Mouse (Mus musculus) kidney, postnatal 0 days (tissue): ENCODE results near the gene Pias4. TPM values are rescaled to one million over a fixed set of nuclear protein-coding genes. Genes with fewer than 3 reads are reported as not detected.
"Not testable (repeated sequence)": the region's sequence is repeated elsewhere in the genome, so short reads cannot be mapped to it uniquely, and the experiment has no call there.

Experiments
- ATAC-seq: fragments of 200-750 bp; cut with Nextera tagmentation; replicated peaks from 2 replicates; pipeline ENCODE4 v1.8.0; 2017; ENCODE audit warnings: low read depth, moderate number of reproducible peaks, moderate TSS enrichment, moderate library complexity; ENCODE audit not compliant: low FRiP score
- DNase-seq: peaks from one replicate; pipeline ENCODE4 v3.0.0-alpha.2; 2016; ENCODE audit warnings: low spot score
- H3K27ac ChIP-seq: fragments of 300-500 bp; sonication (generic); 2 replicates; pipeline ENCODE4 v1.5.1; 2014; ENCODE audit warnings: mild to moderate bottlenecking
- H3K27me3 ChIP-seq: fragments of 300-500 bp; sonication (generic); 2 replicates; pipeline ENCODE4 v1.6.1; 2014; ENCODE audit warnings: low read length, mixed read lengths; ENCODE audit not compliant: insufficient read depth
- H3K36me3 ChIP-seq: fragments of 300-500 bp; sonication (generic); 2 replicates; pipeline ENCODE4 v1.6.1; 2014; ENCODE audit warnings: low read length, mixed read lengths; ENCODE audit not compliant: insufficient read depth
- H3K4me1 ChIP-seq: fragments of 300-500 bp; sonication (generic); replicated peaks from 2 replicates; pipeline ENCODE4 v1.6.1; 2014; ENCODE audit warnings: antibody characterized with exemption, low read length, mixed read lengths; ENCODE audit not compliant: insufficient read depth
- H3K4me2 ChIP-seq: fragments of 300-500 bp; sonication (generic); 2 replicates; pipeline ENCODE4 v1.6.1; 2014; ENCODE audit warnings: mild to moderate bottlenecking, low read length, moderate library complexity, mixed read lengths
- H3K4me3 ChIP-seq: fragments of 300-500 bp; sonication (generic); replicated peaks from 2 replicates; pipeline ENCODE4 v1.5.1; 2014; ENCODE audit warnings: low read depth, low read length
- H3K9ac ChIP-seq: fragments of 300-500 bp; sonication (generic); 2 replicates; pipeline ENCODE4 v1.6.1; 2014; ENCODE audit warnings: low read depth, low read length
- H3K9me3 ChIP-seq: fragments of 300-500 bp; sonication (generic); replicated peaks from 2 replicates; pipeline ENCODE4 v1.6.1; 2016; ENCODE audit warnings: low read length, inconsistent platforms, mixed read lengths
- CTCF ChIP-seq: IDR thresholded peaks from 2 replicates; pipeline ENCODE4 v1.5.1; 2016; ENCODE audit warnings: antibody characterized with exemption, low read depth, mild to moderate bottlenecking, moderate library complexity
- WGBS: fragments of 180-500 bp; shearing (Covaris S2); extraction: QIAGEN DNeasy Blood & Tissue Kit; methylation state at CpG from one replicate; pipeline ENCODE4 v1.1.7; 2014; 5-methylcytosine and 5-hydroxymethylcytosine counted together
- polyA plus RNA-seq: library from polyadenylated mRNA; unstranded; fragments of >200 nt; fragmentation: Nextera tagmentation; extraction: Ambion mirVana; gene quantifications from 2 replicates; pipeline ENCODE4 v1.2.1, GENCODE M21; 2015

Pias4 gene
- polyA plus RNA-seq, 1 experiment from 2014 or later, result 28.4 TPM

GRCm38 (mm10) chr10:81175936-81176465 lies 8.3 kb upstream of the Pias4 start:
- peak overlapping the region; percentile 85 for H3K27ac ChIP-seq
- peak overlapping the region; percentile 92 for H3K4me3 ChIP-seq
- under 1% methylated on average over 13 of the region's 13 CpGs for WGBS
- TF ChIP-seq CTCF, result no peak
- ATAC-seq (peak; percentile 15), DNase-seq (peak; percentile 91)
- no peaks in the 10 kb centered on the region for H3K27me3 ChIP-seq
- peak overlapping the region; percentile 31 for H3K4me2 ChIP-seq
- H3K4me1 ChIP-seq, result peaks cover 8% of the 10 kb centered on the region; the same call in 1 of the 2 replicates
- H3K9ac ChIP-seq, result no peak overlapping the region
- no peaks in the 10 kb centered on the region for H3K9me3 ChIP-seq
- peaks cover 32% of the 10 kb centered on the region for H3K36me3 ChIP-seq

GRCm38 (mm10) chr10:81175345-81175701 lies 7.6 kb upstream of the Pias4 start:
- H3K9ac ChIP-seq, H3K9me3 ChIP-seq, H3K4me1 ChIP-seq, H3K27me3 ChIP-seq, ATAC-seq, DNase-seq, H3K4me3 ChIP-seq: not testable (repeated sequence)
- peaks cover 25% of the 10 kb centered on the region for H3K36me3 ChIP-seq
- H3K27ac ChIP-seq, result peak overlapping the region; percentile 85
- H3K4me2 ChIP-seq, result peak overlapping the region; percentile 63; the same call in 1 of the 2 replicates
- 10% methylated on average over 4 of the region's 4 CpGs for WGBS

- H3K4me3 ChIP-seq, result peak overlapping the region; percentile 21
- H3K9ac ChIP-seq, result 0 out of 2 replicates have a peak overlapping the region, but pooled peaks have one; percentile 20
- peaks cover 8% of the 10 kb centered on the region; the same call in 1 of the 2 replicates for H3K4me1 ChIP-seq
- H3K4me2 ChIP-seq, result peak overlapping the region; percentile 63
- DNase-seq, result peak; percentile 90
- no peaks in the 10 kb centered on the region for H3K27me3 ChIP-seq
- H3K9me3 ChIP-seq, result no peaks in the 10 kb centered on the region
- TF ChIP-seq CTCF, result peak; percentile 89
- H3K36me3 ChIP-seq, result peaks cover 20% of the 10 kb centered on the region
- ATAC-seq, result peak; percentile 18; the same call in 1 of the 2 replicates
- H3K27ac ChIP-seq, result peak overlapping the region; percentile 85; the same call in 1 of the 2 replicates
- WGBS, result 4% methylated on average over 29 of the region's 29 CpGs
Measured at GRCm38 (mm10) chr10:81174617-81175344, 7.1 kb upstream of the Pias4 start.

- Histone ChIP-seq H3K4me1 (peaks cover 6% of the 10 kb centered on the region; the same call in 1 of the 2 replicates), H3K4me3 (no peak overlapping the region), H3K36me3 (0 out of 2 replicates have a peak, but pooled peaks cover 4% of the 10 kb centered on the region), H3K9ac (peak overlapping the region; percentile 3; the same call in 1 of the 2 replicates), H3K9me3 (no peaks in the 10 kb centered on the region), H3K27ac (peak overlapping the region; percentile 47; the same call in 1 of the 2 replicates), H3K4me2 (peak overlapping the region; percentile 5; the same call in 1 of the 2 replicates), H3K27me3 (no peaks in the 10 kb centered on the region)
- peak; percentile 90 for TF ChIP-seq CTCF
- DNase-seq (peak; percentile 92), ATAC-seq (0 out of 2 replicates have a peak, but pooled peaks have one; percentile 1)
- WGBS, result 7% methylated on average over 21 of the region's 21 CpGs
Measured at GRCm38 (mm10) chr10:81173132-81173531, 5.4 kb upstream of the Pias4 start.

GRCm38 (mm10) chr10:81169411-81169900 lies 1.7 kb upstream of the Pias4 start:
- H3K9me3 ChIP-seq, H3K27me3 ChIP-seq, H3K36me3 ChIP-seq, H3K4me1 ChIP-seq, H3K4me3 ChIP-seq: not testable (repeated sequence)
- WGBS, result 24% methylated on average over 9 of the region's 14 CpGs
- ATAC-seq (peak; percentile 58), DNase-seq (peak; percentile 60)
- Histone ChIP-seq H3K9ac (0 out of 2 replicates have a peak overlapping the region, but pooled peaks have one; percentile 23), H3K4me2 (peak overlapping the region; percentile 34; the same call in 1 of the 2 replicates), H3K27ac (peak overlapping the region; percentile 81)

- 2% methylated on average over 29 of the region's 29 CpGs for WGBS
- Histone ChIP-seq H3K27me3 (no peaks in the 10 kb centered on the region), H3K9me3 (no peaks in the 10 kb centered on the region), H3K4me1 (peaks cover 8% of the 10 kb centered on the region), H3K27ac (peak overlapping the region; percentile 88), H3K36me3 (0 out of 2 replicates have a peak, but pooled peaks cover 4% of the 10 kb centered on the region), H3K4me3 (peak overlapping the region; percentile 37), H3K9ac (peak overlapping the region; percentile 54), H3K4me2 (peak overlapping the region; percentile 65)
- peak; percentile 48 for ATAC-seq
- DNase-seq, result peak; percentile 94
- no peak for TF ChIP-seq CTCF
Measured at GRCm38 (mm10) chr10:81168521-81169244, 960 bp upstream of the Pias4 start.
